Mouse (Mus musculus) olfactory bulb, adult 2 months (tissue): ENCODE data around the gene Padi2. TPM values are rescaled to one million over a fixed set of nuclear protein-coding genes. Genes with fewer than 3 reads are reported as not detected.

Experiments
- H3K27ac ChIP-seq: fragments of 200-500 bp; 2 replicates; pipeline ENCODE4 v1.5.1; 2012; ENCODE audit warnings: low read depth, low read length; ENCODE audit not compliant: insufficient read depth
- H3K4me1 ChIP-seq: fragments of 200-500 bp; 2 replicates; pipeline ENCODE4 v1.6.1; 2012; ENCODE audit warnings: low read length; ENCODE audit not compliant: control insufficient read depth, insufficient read depth
- H3K4me3 ChIP-seq: fragments of 200-500 bp; 2 replicates; pipeline ENCODE4 v1.5.1; 2012; ENCODE audit warnings: mild to moderate bottlenecking, low read depth, low read length, moderate library complexity; ENCODE audit not compliant: insufficient read depth
- CTCF ChIP-seq: fragments of 200-500 bp; IDR thresholded peaks from 2 replicates; pipeline ENCODE4 v1.5.1; 2012; ENCODE audit warnings: low read depth, mild to moderate bottlenecking, low read length, moderate library complexity; ENCODE audit not compliant: insufficient read depth
- POLR2A ChIP-seq: fragments of 200-500 bp; IDR thresholded peaks from 2 replicates; pipeline ENCODE4 v1.6.1; 2012; ENCODE audit warnings: mild to moderate bottlenecking, low read depth, low read length, moderate library complexity; ENCODE audit not compliant: insufficient read depth
- WGBS: fragments of 180-500 bp; shearing (Covaris S2); methylation state at CpG from one replicate; pipeline ENCODE4 v1.1.7; 2018; 5-methylcytosine and 5-hydroxymethylcytosine counted together
- polyA plus RNA-seq: library from polyadenylated mRNA; stranded (reverse); fragments of >200 nt; gene quantifications from 2 replicates; pipeline ENCODE4 v1.2.4, GENCODE M21; 2012; ENCODE audit warnings: low replicate concordance; ENCODE audit not compliant: missing spikeins, insufficient read depth, insufficient read length

Gene Padi2
- polyA plus RNA-seq, 1 experiment = not detected

DNA sequence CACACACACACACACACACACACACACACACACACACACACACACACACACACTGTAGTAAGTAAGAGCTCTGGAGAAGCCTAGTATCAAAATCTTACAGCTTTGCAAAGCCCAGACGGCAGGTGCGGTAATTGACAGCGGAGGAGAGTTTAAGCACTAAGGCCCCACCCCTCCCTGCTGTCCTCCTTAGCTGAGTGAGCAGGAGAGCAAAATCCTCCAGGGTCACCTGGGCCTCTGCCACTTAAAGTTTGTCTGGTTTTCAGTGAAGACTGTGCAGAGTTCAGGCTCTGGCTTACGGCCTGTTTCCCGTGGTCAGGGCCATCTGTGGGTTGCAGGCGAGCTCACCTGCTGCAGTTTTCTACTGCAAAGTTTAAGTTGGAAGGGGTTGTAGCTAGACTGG lies 42.3 kb downstream of the Padi2 start:
- WGBS = 92% methylated on average over 6 of the region's 6 CpGs
- Histone ChIP-seq H3K27ac (no peak overlapping the region), H3K4me3 (no peak overlapping the region), H3K4me1 (peaks cover 14% of the 10 kb centered on the region)
- no peak for TF ChIP-seq POLR2A
- TF ChIP-seq CTCF = no peak

DNA sequence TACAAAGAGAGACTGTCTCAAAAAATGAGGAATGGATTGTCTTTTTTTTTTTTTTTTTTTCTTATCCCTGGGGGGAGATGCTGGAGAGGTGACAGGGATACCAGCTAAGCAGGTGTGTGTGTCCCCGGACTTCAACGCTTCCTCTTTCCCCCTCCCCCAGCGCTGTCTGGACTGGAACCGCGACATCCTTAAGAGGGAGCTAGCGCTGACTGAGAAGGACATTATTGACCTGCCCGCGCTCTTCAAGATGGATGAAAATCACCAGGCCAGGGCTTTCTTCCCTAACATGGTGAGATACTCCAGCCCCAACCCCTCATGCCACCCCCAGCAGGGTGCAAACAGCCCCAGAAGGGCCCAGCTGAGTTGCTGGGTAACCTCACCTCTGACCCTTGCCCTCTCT lies 42.9 kb downstream of the Padi2 start:
- no peak overlapping the region for H3K4me3 ChIP-seq
- WGBS = 89% methylated on average over 8 of the region's 8 CpGs
- H3K4me1 ChIP-seq = peaks cover 14% of the 10 kb centered on the region
- no peak for TF ChIP-seq CTCF
- no peak for TF ChIP-seq POLR2A
- H3K27ac ChIP-seq = no peak overlapping the region

DNA sequence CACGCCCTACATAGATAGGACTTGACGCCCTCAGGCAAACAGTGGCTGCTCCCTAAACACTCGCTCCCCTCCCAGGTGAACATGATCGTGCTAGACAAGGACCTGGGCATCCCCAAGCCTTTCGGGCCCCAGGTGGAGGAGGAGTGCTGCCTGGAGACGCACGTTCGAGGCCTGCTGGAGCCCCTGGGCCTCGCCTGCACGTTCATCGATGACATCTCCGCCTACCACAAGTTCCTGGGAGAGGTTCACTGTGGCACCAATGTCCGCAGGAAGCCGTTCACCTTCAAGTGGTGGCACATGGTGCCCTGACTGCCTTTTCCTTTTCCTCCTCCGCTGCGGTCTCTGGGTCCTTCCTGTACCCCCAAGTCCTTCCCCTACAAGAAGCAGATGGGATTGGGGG lies 43.5 kb downstream of the Padi2 start:
- WGBS = 91% methylated on average over 16 of the region's 16 CpGs
- H3K27ac ChIP-seq = no peak overlapping the region
- no peak overlapping the region for H3K4me3 ChIP-seq
- TF ChIP-seq CTCF (no peak), POLR2A (no peak)
- H3K4me1 ChIP-seq = peaks cover 14% of the 10 kb centered on the region

DNA sequence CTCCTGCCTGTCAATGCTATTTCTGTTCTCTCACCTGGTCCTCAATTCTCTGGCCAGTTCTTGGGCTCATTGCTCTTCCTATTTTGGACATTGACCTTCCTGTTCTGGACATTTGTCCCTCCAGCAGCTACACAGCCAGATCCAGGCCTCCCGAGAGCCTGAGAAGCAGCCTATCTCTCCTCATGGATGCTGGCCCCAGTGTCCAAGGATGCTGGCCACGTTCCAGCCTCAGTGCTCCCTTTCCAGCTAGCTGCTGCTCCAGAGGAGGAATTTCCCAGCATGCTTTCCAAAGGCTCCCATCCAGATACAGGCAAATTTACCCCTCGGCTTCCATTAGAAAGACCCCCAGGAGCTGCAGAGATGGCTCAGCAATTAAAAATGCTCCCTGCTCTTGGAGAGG lies 44.4 kb downstream of the Padi2 start:
- no peak overlapping the region for H3K27ac ChIP-seq
- H3K4me3 ChIP-seq = no peak overlapping the region
- TF ChIP-seq POLR2A = no peak
- no peak for TF ChIP-seq CTCF
- peaks cover 14% of the 10 kb centered on the region for H3K4me1 ChIP-seq
- 52% methylated on average over 3 of the region's 3 CpGs for WGBS

DNA sequence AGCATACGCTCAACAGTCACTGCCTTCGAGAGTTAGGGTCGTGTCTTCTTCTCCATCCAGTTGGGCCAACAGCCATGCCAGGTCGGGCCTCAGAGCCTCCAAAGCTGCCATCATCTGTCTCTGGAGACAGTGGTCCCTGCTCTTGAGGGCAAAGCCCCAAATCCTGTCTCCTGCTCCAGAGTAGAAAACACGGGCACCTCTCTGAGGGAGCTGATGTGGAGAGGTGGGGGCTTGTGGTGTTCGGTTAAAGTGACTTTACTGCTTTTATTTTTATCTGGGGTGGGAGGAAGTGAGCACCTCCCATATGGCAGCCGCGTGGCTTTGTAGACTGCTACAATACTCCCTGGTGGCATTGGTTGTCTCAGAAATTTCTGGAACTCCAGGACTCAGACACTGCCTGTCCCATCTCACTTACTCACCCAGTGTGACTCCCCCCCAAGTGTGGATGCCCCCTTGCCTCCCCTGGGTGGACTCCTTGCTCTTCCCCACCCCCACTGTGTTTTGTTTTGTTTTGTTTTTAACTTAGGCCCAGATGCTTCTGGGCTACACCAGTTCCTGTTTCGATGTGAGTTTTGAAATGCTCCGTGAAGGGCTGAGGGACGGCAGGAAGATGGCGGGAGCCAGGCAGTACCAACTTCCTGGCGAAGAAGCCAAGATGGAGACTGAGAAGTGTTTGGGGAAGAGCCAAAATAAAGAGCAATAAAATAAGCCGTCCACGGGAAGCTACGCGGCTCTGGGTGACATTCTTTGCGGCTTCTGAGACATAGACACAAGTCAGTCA lies 45.9 kb downstream of the Padi2 start:
- peaks cover 21% of the 10 kb centered on the region for H3K4me1 ChIP-seq
- H3K27ac ChIP-seq = no peak overlapping the region
- H3K4me3 ChIP-seq = no peak overlapping the region
- TF ChIP-seq CTCF (no peak), POLR2A (no peak)
- 76% methylated on average over 18 of the region's 18 CpGs for WGBS

DNA sequence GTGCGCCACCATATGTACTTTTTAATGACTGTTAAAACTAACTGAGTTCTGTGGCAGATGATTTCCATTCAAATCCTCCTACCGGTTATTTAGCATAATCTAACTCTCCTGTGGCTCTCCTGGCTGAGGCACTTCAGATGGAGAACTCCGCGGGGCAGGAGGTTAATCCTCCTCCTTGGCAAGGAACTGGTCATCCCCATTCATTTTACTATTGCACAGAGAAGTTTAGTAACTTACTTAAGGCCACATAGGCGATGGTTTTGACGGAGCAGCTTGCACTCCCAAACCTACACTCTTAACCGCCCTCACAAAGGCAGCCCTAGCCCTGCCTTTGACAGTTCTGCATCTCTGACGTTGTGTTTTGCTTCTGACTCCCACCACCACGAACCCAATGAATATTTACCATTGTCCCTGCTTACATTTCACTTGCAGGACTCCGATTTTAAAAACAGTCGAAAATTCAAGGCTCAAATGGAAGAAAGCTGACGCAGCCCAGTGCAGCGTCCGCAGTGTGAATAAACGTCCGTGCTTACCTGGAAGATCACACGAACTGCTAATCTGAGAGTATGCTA lies 51.1 kb downstream of the Padi2 start:
- peak overlapping the region; percentile 95 for H3K27ac ChIP-seq
- 6% methylated on average over 17 of the region's 17 CpGs for WGBS
- peaks cover 30% of the 10 kb centered on the region for H3K4me1 ChIP-seq
- no peak for TF ChIP-seq POLR2A
- no peak for TF ChIP-seq CTCF
- H3K4me3 ChIP-seq = peak overlapping the region; percentile 62

DNA sequence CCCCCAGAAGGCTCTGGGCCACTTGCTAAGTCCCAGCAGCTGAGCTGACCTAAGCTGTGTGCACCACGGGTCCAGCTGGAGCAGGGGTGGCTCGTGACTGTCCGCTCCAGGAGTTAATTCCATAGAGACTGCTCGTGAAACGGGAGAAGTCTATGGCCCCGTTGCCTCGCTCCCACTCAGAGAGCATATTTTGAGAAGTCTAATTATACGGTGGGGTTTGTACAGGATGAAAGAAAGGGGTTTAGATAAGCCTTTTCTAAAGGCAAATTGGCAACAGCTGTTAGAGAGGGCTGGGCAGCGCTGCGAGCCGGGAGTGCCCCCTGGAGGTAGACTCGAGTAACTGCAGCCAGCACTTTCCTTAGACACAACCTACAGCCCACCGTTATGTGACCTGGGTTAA lies 51.6 kb downstream of the Padi2 start:
- H3K4me3 ChIP-seq = peak overlapping the region; percentile 62
- WGBS = under 1% methylated on average over 13 of the region's 13 CpGs
- H3K27ac ChIP-seq = peak overlapping the region; percentile 95
- TF ChIP-seq CTCF (peak; percentile 92), POLR2A (no peak)
- H3K4me1 ChIP-seq = peaks cover 30% of the 10 kb centered on the region

DNA sequence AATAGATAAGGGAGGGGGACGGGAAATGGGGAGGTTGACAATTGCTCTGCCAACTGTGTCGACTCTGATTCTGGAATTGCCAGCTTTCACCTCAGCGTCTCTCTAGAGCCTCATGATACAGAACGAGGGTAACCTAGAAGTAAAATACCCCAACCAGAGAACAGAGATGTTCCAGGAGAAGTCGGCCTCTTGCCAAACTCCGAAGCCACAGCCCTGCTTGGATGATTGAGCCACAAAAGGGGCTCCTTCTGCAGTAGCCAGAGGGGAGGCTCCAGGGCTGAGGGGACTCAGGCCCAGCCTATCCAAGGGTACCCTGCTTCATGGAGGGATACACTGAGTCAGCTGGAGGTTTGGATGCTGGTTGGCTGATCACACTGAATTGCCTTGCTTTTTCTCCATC lies 52.2 kb downstream of the Padi2 start:
- Histone ChIP-seq H3K4me1 (peaks cover 35% of the 10 kb centered on the region), H3K27ac (peak overlapping the region; percentile 65)

DNA sequence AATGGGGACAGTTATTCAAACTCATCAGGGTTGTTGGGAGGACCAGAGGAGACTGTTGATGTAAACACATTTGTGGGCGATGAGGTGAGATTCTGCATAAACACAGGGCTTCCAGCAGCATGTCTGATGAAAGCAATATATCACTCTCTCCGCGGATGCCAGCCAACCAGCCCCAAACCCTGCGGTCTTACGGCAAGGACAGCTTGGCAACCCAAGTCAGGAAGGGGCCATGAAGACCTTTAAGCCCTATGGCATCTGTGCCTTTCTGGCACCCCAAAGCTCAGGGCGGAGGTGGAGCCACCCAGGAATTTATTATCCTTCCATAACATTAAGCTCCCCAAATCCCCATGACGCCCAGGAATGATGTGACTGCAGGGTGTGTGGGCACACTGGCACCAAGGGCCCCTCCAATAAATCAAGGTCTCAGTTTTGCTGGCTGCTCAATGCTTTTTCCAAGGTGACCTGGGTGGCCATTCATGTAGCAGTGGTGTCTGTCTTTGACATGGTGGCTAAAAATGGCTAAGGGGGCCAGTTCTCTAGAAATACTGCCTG lies 53.1 kb downstream of the Padi2 start:
- Histone ChIP-seq H3K27ac (0 out of 2 replicates have a peak overlapping the region, but pooled peaks have one; percentile 3), H3K4me3 (no peak overlapping the region), H3K4me1 (peaks cover 40% of the 10 kb centered on the region)
- TF ChIP-seq CTCF (no peak), POLR2A (no peak)
- 89% methylated on average over 7 of the region's 7 CpGs for WGBS

More for the DNA sequence above, 52.2 kb downstream of the Padi2 start:
- TF ChIP-seq CTCF (no peak), POLR2A (no peak)
- H3K4me3 ChIP-seq = no peak overlapping the region
- WGBS = 35% methylated on average over 6 of the region's 6 CpGs
